Mouse (Mus musculus): ENCODE results near the gene Zfp513.

DNA sequence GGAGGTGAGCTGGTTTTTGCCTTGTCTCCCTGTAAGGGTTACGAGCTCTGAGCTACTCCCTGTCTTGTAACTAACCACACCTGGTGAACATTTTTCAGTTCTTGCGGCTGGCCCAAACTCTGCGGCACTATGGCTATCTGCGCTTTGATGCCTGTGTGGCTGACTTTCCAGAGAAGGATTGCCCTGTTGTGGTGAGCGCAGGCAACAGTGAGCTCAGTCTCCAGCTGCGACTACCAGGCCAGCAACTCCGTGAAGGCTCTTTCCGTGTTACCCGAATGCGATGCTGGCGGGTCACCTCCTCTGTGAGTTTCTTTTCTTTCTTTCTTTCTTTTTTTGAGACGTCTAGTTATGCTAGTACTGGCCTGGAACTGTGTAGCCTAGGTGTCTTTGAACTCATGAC lies 5.0 kb downstream of the Zfp513 start:
- no peak for TF ChIP-seq CTCF (IDR thresholded peaks at IDR 0.05; ENCODE audit: low read depth)
- no peak for TF ChIP-seq EP300 (IDR thresholded peaks at IDR 0.05; ENCODE audit: low read depth)
